Mouse (Mus musculus) heart, postnatal 36 days (tissue): ENCODE results near the gene Spag5. TPM values are rescaled to one million over a fixed set of nuclear protein-coding genes. Genes with fewer than 3 reads are reported as not detected.

Source experiments
- total RNA-seq, 2 experiments: library from RNA; stranded (reverse); gene quantifications; 2 replicates each; pipeline ENCODE4 v1.2.3; 2021

The Spag5 gene
- total RNA-seq, 2 experiments from 2014 or later = 0.54 to 0.58 TPM

Other genes starting within 250 kb of the Spag5 start
- 10 to 100 TPM; 26.2 to 28.4 TPM for gene Eral1, start 221.1 kb upstream of the Spag5 start, total RNA-seq
- 10 to 100 TPM; 11.7 to 12.3 TPM for gene Fam222b, start 206.9 kb upstream of the Spag5 start, total RNA-seq
- 1 to 10 TPM; 6.1 to 7.0 TPM for gene Traf4, start 135.9 kb upstream of the Spag5 start, total RNA-seq
- 1 to 10 TPM; 2.2 to 3.4 TPM for gene Nek8, start 124.9 kb upstream of the Spag5 start, total RNA-seq
- gene Tlcd1, start 124.8 kb upstream of the Spag5 start, total RNA-seq = 1 to 10 TPM; 6.1 to 7.5 TPM
- gene Rpl23a, start 117.9 kb upstream of the Spag5 start, total RNA-seq = 100 to 1,000 TPM; 805 to 853 TPM
- 10 to 100 TPM in 1 of 2 experiments, 1 to 10 TPM in 1; 10.0 to 13.2 TPM for gene Rab34, start 113.1 kb upstream of the Spag5 start, total RNA-seq
- gene Proca1, start 108.1 kb upstream of the Spag5 start, total RNA-seq = under 1 TPM; 0.50 to 0.70 TPM
- gene Sdf2, start 55.8 kb upstream of the Spag5 start, total RNA-seq = 10 to 100 TPM; 47.4 to 47.7 TPM
- 10 to 100 TPM; 28.4 to 29.6 TPM for gene Supt6, start 55.5 kb upstream of the Spag5 start, total RNA-seq
- gene 2610507B11Rik, start 39.8 kb upstream of the Spag5 start, total RNA-seq = 100 to 1,000 TPM; 187 to 210 TPM
- gene BC030499, start 10.7 kb upstream of the Spag5 start, total RNA-seq = under 1 TPM; 0.50 to 0.62 TPM
- 1 to 10 TPM in 1 of 2 experiments, under 1 TPM in 1; 0.68 to 1.6 TPM for gene Aldoc, start 21.4 kb downstream of the Spag5 start, total RNA-seq
- gene Pigs, start 26.9 kb downstream of the Spag5 start, total RNA-seq = 10 to 100 TPM; 22.7 to 24.1 TPM
- gene Unc119, start 42.0 kb downstream of the Spag5 start, total RNA-seq = 1 to 10 TPM; 5.3 to 6.2 TPM
- not detected for gene Foxn1, start 85.0 kb downstream of the Spag5 start, total RNA-seq
- not detected for gene Slc13a2, start 120.7 kb downstream of the Spag5 start, total RNA-seq
- 1 to 10 TPM; 1.6 to 1.8 TPM for gene Slc46a1, start 164.2 kb downstream of the Spag5 start, total RNA-seq
- gene Sarm1, start 196.2 kb downstream of the Spag5 start, total RNA-seq = under 1 TPM; 0.46 to 0.50 TPM
- gene Vtn, start 197.6 kb downstream of the Spag5 start, total RNA-seq = 10 to 100 TPM; 20.9 to 22.9 TPM
- gene Sebox, start 201.9 kb downstream of the Spag5 start, total RNA-seq = not detected
- gene Tmem199, start 210.6 kb downstream of the Spag5 start, total RNA-seq = 10 to 100 TPM in 1 of 2 experiments, 1 to 10 TPM in 1; 9.4 to 10.3 TPM
- gene Poldip2, start 210.7 kb downstream of the Spag5 start, total RNA-seq = 100 to 1,000 TPM; 151 to 156 TPM
- 10 to 100 TPM; 38.4 to 42.1 TPM for gene Tnfaip1, start 234.8 kb downstream of the Spag5 start, total RNA-seq
- 10 to 100 TPM; 39.1 to 42.9 TPM for gene Ift20, start 234.8 kb downstream of the Spag5 start, total RNA-seq
- 1 to 10 TPM; 4.8 to 5.1 TPM for gene Tmem97, start 249.2 kb downstream of the Spag5 start, total RNA-seq